Mouse (Mus musculus) limb, embryonic 13.5 days (tissue): ENCODE data around the gene Dok4. TPM values are rescaled to one million over a fixed set of nuclear protein-coding genes. Genes with fewer than 3 reads are reported as not detected.

Experiments used
- ATAC-seq: fragments of 200-750 bp; cut with Nextera tagmentation; 2 replicates; pipeline ENCODE4 v1.8.0; 2017; ENCODE audit warnings: low read depth, moderate number of reproducible peaks, moderate TSS enrichment; ENCODE audit not compliant: low FRiP score
- H3K27ac ChIP-seq: fragments of 300-500 bp; sonication (generic); 2 replicates; pipeline ENCODE4 v1.5.1; 2015; ENCODE audit warnings: inconsistent platforms, mild to moderate bottlenecking, moderate library complexity
- H3K27me3 ChIP-seq: fragments of 300-500 bp; sonication (generic); 2 replicates; pipeline ENCODE4 v1.6.1; 2015; ENCODE audit warnings: mild to moderate bottlenecking, inconsistent platforms
- H3K36me3 ChIP-seq: fragments of 300-500 bp; sonication (generic); 2 replicates; pipeline ENCODE4 v1.6.1; 2015; ENCODE audit warnings: inconsistent platforms, mild to moderate bottlenecking, moderate library complexity
- H3K4me1 ChIP-seq: fragments of 300-500 bp; sonication (generic); 2 replicates; pipeline ENCODE4 v1.6.1; 2015; ENCODE audit warnings: inconsistent platforms
- H3K4me2 ChIP-seq: fragments of 300-500 bp; sonication (generic); replicated peaks from 2 replicates; pipeline ENCODE4 v1.6.1; 2015; ENCODE audit warnings: inconsistent platforms, mild to moderate bottlenecking, moderate library complexity
- H3K4me3 ChIP-seq: fragments of 300-500 bp; sonication (generic); 2 replicates; pipeline ENCODE4 v1.5.1; 2015; ENCODE audit warnings: moderate library complexity, mild to moderate bottlenecking, inconsistent platforms
- H3K9ac ChIP-seq: fragments of 300-500 bp; sonication (generic); 2 replicates; pipeline ENCODE4 v1.6.1; 2015; ENCODE audit warnings: mild to moderate bottlenecking, inconsistent platforms
- H3K9me3 ChIP-seq: fragments of 300-500 bp; sonication (generic); 2 replicates; pipeline ENCODE4 v1.6.1; 2016; ENCODE audit warnings: inconsistent platforms
- WGBS: fragments of 180-500 bp; shearing (Covaris S2); methylation state at CpG from one replicate; pipeline ENCODE4 v1.1.7; 2015; 5-methylcytosine and 5-hydroxymethylcytosine counted together
- polyA plus RNA-seq: library from polyadenylated mRNA; unstranded; fragments of >200 nt; fragmentation: Nextera tagmentation; extraction: Ambion mirVana; gene quantifications from 2 replicates; pipeline ENCODE4 v1.2.1, GENCODE M21; 2015

Dok4 gene
- polyA plus RNA-seq, 1 experiment from 2014 or later, result 21.7 TPM

DNA sequence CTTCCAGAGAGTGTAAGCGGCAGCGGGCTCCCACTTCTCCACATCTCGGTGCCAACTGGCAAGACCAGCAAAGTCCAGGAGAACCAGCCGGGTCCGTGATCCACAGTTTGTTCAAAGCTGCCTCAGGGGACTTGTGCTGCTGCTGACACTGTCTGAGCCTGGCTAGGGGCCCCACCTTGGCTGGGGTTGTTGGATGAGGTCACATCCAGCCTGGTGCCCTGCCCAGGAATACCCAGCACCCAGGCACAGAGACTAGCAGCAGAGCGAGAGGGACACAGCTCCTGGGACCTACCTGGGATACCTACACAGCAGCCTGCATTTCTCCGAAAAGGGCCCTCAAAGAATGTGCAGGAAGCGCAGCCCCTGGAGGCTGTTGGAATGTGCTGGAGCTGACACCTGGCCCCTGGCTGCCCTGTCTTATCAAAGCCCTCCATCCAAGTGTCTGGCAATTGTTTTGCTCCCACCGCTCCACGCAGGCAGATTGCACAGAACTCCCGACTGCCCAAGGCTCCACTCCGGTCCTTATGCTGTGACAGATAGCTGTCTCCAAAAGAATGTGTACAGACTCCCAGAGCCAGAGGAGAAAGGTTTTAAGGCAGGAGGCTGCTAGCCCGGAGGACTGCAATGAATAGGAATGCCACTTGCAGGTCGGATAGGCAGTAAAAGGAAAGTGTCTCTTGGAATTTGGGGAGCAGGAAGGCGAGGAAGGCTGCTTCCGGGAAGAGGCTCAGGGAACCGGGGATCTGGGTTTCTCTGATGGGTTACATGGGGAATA lies 847 bp downstream of the Dok4 start:
- H3K36me3 ChIP-seq, result no peaks in the 10 kb centered on the region
- peak overlapping the region; percentile 65 for H3K4me3 ChIP-seq
- H3K27me3 ChIP-seq, result peaks cover 9% of the 10 kb centered on the region
- 12% methylated on average over 17 of the region's 17 CpGs for WGBS
- H3K9ac ChIP-seq, result peak overlapping the region; percentile 79
- H3K27ac ChIP-seq, result peak overlapping the region; percentile 73; the same call in 1 of the 2 replicates
- no peak for ATAC-seq
- no peaks in the 10 kb centered on the region for H3K9me3 ChIP-seq
- peak overlapping the region; percentile 82 for H3K4me2 ChIP-seq
- H3K4me1 ChIP-seq, result peaks cover 46% of the 10 kb centered on the region

DNA sequence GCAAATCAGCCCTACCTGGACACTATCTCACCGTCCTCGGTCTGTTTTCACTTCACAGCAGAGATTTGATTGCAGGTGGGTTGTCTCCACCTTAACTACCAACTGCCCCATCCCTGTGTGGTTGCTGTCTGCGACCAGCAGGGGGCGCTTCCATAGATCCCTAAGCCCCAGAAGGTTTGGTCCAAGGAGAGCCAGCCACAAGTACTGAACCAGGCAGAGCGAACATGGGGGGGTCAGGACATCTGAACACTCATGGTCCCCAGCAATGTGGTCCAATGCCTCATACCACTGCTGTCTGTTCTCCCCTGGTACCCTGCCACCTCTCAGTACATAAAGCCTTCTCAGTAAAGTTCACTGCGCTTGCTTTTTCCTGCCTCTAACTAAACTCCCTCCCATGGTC lies 1.8 kb downstream of the Dok4 start:
- no peak overlapping the region for H3K9ac ChIP-seq
- H3K4me3 ChIP-seq, result peak overlapping the region; percentile 65; the same call in 1 of the 2 replicates
- ATAC-seq, result no peak
- 11% methylated on average over 6 of the region's 6 CpGs for WGBS
- no peak overlapping the region for H3K27ac ChIP-seq
- no peaks in the 10 kb centered on the region for H3K9me3 ChIP-seq
- peaks cover 9% of the 10 kb centered on the region for H3K27me3 ChIP-seq
- no peaks in the 10 kb centered on the region for H3K36me3 ChIP-seq
- peak overlapping the region; percentile 82 for H3K4me2 ChIP-seq
- H3K4me1 ChIP-seq, result peaks cover 55% of the 10 kb centered on the region

DNA sequence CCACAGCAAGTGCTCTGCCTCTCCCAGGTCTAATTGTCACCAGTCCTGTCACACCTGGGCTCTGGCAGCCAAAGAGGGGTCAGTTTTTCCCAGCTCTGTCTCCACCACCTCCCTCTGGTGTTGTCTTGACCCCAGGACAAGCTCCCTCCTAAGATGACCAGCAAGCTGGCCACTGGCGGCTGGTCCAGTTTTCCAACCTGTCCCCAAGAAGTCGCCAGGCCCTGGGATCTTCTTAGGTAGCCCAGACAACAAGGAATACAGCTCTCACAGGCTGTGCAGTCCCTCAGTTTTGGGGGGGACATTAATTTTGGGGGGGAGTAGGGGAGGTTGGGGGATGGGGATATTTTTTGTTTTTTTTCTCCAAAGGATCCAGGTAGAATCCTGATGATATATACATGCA lies 3.6 kb downstream of the Dok4 start:
- peaks cover 59% of the 10 kb centered on the region for H3K4me1 ChIP-seq

DNA sequence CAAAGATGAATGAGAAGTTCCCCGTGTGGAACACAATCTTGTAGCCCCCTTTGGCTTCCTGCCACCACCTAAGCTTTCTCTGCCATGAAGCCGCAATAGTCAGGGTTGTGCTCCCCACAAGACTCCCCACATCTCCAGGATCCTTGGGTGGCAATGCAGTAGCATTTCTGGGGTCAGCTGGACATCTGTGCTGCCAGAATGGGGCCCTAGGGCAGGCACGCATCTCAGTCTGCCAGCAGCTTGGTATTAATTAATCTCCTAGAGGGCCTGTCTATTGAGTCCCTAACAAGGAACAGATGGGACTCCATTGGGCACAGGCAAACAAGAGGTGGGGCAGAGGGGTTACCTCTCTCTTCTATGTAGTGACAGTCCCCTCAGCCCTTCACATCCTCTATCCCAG lies 4.0 kb downstream of the Dok4 start:
- Histone ChIP-seq H3K4me3 (no peak overlapping the region), H3K27ac (peak overlapping the region; percentile 74; the same call in 1 of the 2 replicates), H3K27me3 (peaks cover 9% of the 10 kb centered on the region), H3K9me3 (no peaks in the 10 kb centered on the region), H3K4me1 (peaks cover 59% of the 10 kb centered on the region), H3K9ac (peak overlapping the region; percentile 51), H3K4me2 (peak overlapping the region; percentile 82), H3K36me3 (peaks cover 9% of the 10 kb centered on the region)
- WGBS, result 25% methylated on average over 3 of the region's 3 CpGs
- ATAC-seq, result no peak

More for the DNA sequence above, 3.6 kb downstream of the Dok4 start:
- Histone ChIP-seq H3K27ac (no peak overlapping the region), H3K9me3 (no peaks in the 10 kb centered on the region), H3K4me2 (peak overlapping the region; percentile 82), H3K36me3 (peaks cover 5% of the 10 kb centered on the region), H3K4me3 (no peak overlapping the region), H3K27me3 (peaks cover 9% of the 10 kb centered on the region), H3K9ac (peak overlapping the region; percentile 51)
- ATAC-seq, result no peak
- WGBS, result 28% methylated on average over 2 of the region's 2 CpGs

GRCm38 (mm10) chr8:94871108-94871894 lies 4.8 kb downstream of the Dok4 start:
- 7% methylated on average over 7 of the region's 7 CpGs for WGBS
- H3K27ac ChIP-seq, result peak overlapping the region; percentile 74
- peak overlapping the region; percentile 82 for H3K4me2 ChIP-seq
- H3K4me1 ChIP-seq, result peaks cover 54% of the 10 kb centered on the region
- peak overlapping the region; percentile 70 for H3K9ac ChIP-seq
- H3K27me3 ChIP-seq, result peaks cover 9% of the 10 kb centered on the region
- no peaks in the 10 kb centered on the region for H3K9me3 ChIP-seq
- peaks cover 18% of the 10 kb centered on the region for H3K36me3 ChIP-seq
- ATAC-seq, result peak; percentile 83
- H3K4me3 ChIP-seq, result peak overlapping the region; percentile 49

DNA sequence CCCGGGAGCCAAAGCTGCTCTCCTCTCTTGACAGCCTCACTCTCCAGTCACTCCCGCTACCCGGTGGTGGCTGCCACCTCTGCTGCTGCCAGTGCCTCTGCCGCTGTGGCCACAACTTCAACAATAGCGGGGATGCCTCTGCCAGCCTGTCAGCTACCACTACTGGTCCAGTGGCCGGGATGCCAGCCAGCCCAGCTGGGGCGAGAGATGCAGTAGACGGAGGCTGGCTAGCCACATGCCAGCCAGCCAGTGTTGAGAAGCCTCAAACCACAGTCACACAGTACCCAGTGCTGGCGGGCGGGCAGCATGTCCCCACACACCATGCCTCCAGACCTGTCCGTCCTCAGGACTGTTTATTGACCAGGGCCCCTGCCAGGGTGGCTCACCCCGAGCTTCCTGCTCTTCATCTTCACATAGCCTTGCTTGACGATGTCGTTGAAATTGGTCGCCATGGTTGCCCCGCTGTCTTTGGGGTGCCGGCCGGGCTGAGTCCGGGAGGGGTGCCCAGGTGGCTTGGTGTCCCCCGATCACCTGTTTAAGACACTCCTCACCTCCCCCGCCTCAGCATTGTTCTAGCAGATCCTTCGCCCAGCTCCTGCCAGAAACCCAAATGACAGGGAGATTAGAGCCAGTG lies 5.5 kb downstream of the Dok4 start:
- Histone ChIP-seq H3K9me3 (no peaks in the 10 kb centered on the region), H3K27me3 (peaks cover 9% of the 10 kb centered on the region), H3K4me3 (peak overlapping the region; percentile 49), H3K4me1 (peaks cover 53% of the 10 kb centered on the region), H3K9ac (peak overlapping the region; percentile 70), H3K27ac (no peak overlapping the region), H3K4me2 (peak overlapping the region; percentile 82), H3K36me3 (peaks cover 25% of the 10 kb centered on the region)
- WGBS, result 12% methylated on average over 22 of the region's 22 CpGs
- 0 out of 2 replicates have a peak, but pooled peaks have one; percentile 7 for ATAC-seq

GRCm38 (mm10) chr8:94870003-94870402 lies 6.1 kb downstream of the Dok4 start:
- peak overlapping the region; percentile 49 for H3K4me3 ChIP-seq
- peaks cover 31% of the 10 kb centered on the region for H3K36me3 ChIP-seq
- H3K27ac ChIP-seq, result no peak overlapping the region
- peaks cover 47% of the 10 kb centered on the region for H3K4me1 ChIP-seq
- ATAC-seq, result no peak
- H3K27me3 ChIP-seq, result peaks cover 5% of the 10 kb centered on the region
- 33% methylated on average over 4 of the region's 4 CpGs for WGBS
- H3K9me3 ChIP-seq, result no peaks in the 10 kb centered on the region
- H3K4me2 ChIP-seq, result peak overlapping the region; percentile 82
- H3K9ac ChIP-seq, result peak overlapping the region; percentile 70

DNA sequence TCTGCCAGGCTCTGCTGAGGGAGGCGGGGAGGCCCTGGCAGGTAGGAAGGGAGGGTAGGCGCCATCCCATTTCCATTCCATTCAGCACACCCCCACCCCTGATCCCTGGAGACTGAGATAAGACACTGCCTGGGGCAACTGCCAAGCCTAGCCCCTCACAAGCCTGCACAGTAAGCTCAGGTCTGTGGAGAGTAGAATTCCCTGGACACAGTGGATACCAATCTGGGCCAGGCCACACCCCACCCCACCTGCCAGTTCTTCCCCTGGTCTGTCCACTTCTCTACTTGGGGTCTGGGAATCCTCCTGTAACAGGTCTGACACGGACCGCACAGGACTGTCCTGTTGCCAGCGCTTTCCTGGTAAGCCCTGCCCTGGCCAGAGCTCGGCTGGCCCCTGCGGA lies 7.0 kb downstream of the Dok4 start:
- no peaks in the 10 kb centered on the region for H3K9me3 ChIP-seq
- H3K36me3 ChIP-seq, result peaks cover 39% of the 10 kb centered on the region
- H3K27me3 ChIP-seq, result no peaks in the 10 kb centered on the region
- no peak for ATAC-seq
- H3K9ac ChIP-seq, result 0 out of 2 replicates have a peak overlapping the region, but pooled peaks have one; percentile 70
- WGBS, result 75% methylated on average over 7 of the region's 7 CpGs
- no peak overlapping the region for H3K27ac ChIP-seq
- no peak overlapping the region for H3K4me3 ChIP-seq
- H3K4me1 ChIP-seq, result peaks cover 40% of the 10 kb centered on the region
- no peak overlapping the region for H3K4me2 ChIP-seq

DNA sequence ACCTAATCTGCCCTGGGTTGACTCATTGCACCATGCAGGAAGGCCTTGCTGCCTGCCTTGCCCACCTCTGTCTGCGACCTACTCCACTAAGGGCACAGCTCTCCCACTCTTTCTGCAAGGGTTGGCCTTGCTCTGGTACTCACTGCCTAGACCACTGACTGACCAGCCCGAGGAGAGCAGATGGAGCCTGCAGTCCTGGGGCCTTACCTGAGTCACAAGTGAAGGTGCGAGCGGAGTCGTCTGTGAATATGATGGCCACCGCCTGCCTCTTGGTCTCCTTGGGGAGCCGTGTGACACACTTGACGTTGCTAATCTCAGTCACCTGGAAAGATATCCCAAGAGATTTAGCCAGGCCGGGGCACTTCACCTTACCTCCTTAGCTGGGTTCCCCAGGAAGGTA lies 9.2 kb downstream of the Dok4 start:
- Histone ChIP-seq H3K9me3 (no peaks in the 10 kb centered on the region), H3K4me3 (no peak overlapping the region), H3K27me3 (no peaks in the 10 kb centered on the region), H3K36me3 (peaks cover 62% of the 10 kb centered on the region), H3K4me1 (peaks cover 30% of the 10 kb centered on the region), H3K9ac (no peak overlapping the region), H3K27ac (no peak overlapping the region), H3K4me2 (no peak overlapping the region)
- 86% methylated on average over 9 of the region's 9 CpGs for WGBS
- ATAC-seq, result no peak

DNA sequence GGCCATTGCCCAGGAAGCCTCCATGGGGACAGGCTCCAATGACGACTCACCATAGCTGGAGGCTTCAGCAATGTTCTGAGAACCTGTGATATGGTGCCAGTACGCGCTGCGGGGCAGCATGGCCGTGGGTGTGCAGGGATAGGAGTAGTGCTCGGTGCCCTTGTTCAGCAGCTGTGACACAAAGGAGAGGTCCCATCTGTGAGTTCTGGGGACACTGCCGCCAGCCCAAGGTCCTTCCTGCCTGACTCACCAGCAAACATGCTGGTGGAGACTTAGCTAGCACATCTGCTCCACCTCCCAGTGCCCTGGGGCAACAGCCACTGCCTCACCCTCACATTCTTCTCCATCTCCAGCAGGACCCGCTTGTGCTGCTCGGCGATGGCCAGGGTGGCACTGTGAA lies 10.8 kb downstream of the Dok4 start:
- H3K4me1 ChIP-seq, result peaks cover 14% of the 10 kb centered on the region
- no peak overlapping the region for H3K4me3 ChIP-seq
- no peaks in the 10 kb centered on the region for H3K27me3 ChIP-seq
- no peaks in the 10 kb centered on the region for H3K9me3 ChIP-seq
- no peak overlapping the region for H3K27ac ChIP-seq
- H3K9ac ChIP-seq, result no peak overlapping the region
- H3K36me3 ChIP-seq, result peaks cover 76% of the 10 kb centered on the region
- ATAC-seq, result no peak
- H3K4me2 ChIP-seq, result no peak overlapping the region
- WGBS, result 74% methylated on average over 10 of the region's 10 CpGs

- Histone ChIP-seq H3K4me2 (no peak overlapping the region), H3K27me3 (no peaks in the 10 kb centered on the region), H3K4me3 (no peak overlapping the region), H3K9ac (no peak overlapping the region), H3K4me1 (peaks cover 6% of the 10 kb centered on the region), H3K36me3 (peaks cover 85% of the 10 kb centered on the region), H3K27ac (no peak overlapping the region), H3K9me3 (no peaks in the 10 kb centered on the region)
- ATAC-seq, result no peak
- WGBS, result 67% methylated on average over 10 of the region's 10 CpGs
Observed at GRCm38 (mm10) chr8:94863897-94864673, 12.0 kb downstream of the Dok4 start.
